Mouse (Mus musculus) brown adipose tissue, adult 24 weeks (tissue): Measurements from ENCODE around the gene Optn. TPM values are rescaled to one million over a fixed set of nuclear protein-coding genes. Genes with fewer than 3 reads are reported as not detected.

Experiments used
- H3K27ac ChIP-seq: fragments of 200-500 bp; replicated peaks from 2 replicates; pipeline ENCODE4 v1.5.1; 2012; ENCODE audit warnings: low read depth, mild to moderate bottlenecking, low read length
- H3K4me1 ChIP-seq: fragments of 200-500 bp; 2 replicates; pipeline ENCODE4 v1.6.1; 2012; ENCODE audit warnings: low read length, mixed read lengths; ENCODE audit not compliant: control insufficient read depth, insufficient read depth, insufficient read length
- H3K4me3 ChIP-seq: fragments of 200-500 bp; 2 replicates; pipeline ENCODE4 v1.5.1; 2012; ENCODE audit warnings: low read depth, mild to moderate bottlenecking, low read length, moderate library complexity; ENCODE audit not compliant: insufficient read depth
- polyA plus RNA-seq: library from polyadenylated mRNA; stranded (reverse); fragments of >200 nt; gene quantifications from 2 replicates; pipeline ENCODE4 v1.2.4, GENCODE M21; 2012; ENCODE audit not compliant: missing spikeins, insufficient read depth, insufficient read length

Optn gene
- polyA plus RNA-seq, 1 experiment: 87.1 TPM

- Histone ChIP-seq H3K27ac (no peak overlapping the region), H3K4me1 (no peaks in the 10 kb centered on the region; the same call in 1 of the 2 replicates), H3K4me3 (no peak overlapping the region)
These were observed 38.6 kb downstream of the Optn start for GRCm38 (mm10) chr2:5025162-5025733.

GRCm38 (mm10) chr2:5023699-5024399 lies 40.0 kb downstream of the Optn start:
- Histone ChIP-seq H3K27ac (no peak overlapping the region), H3K4me3 (no peak overlapping the region)

GRCm38 (mm10) chr2:5023275-5023674 lies 40.6 kb downstream of the Optn start:
- no peaks in the 10 kb centered on the region; the same call in 1 of the 2 replicates for H3K4me1 ChIP-seq
- no peak overlapping the region for H3K27ac ChIP-seq
- no peak overlapping the region for H3K4me3 ChIP-seq

More at GRCm38 (mm10) chr2:5023699-5024399, 40.0 kb downstream of the Optn start:
- H3K4me1 ChIP-seq: no peaks in the 10 kb centered on the region; the same call in 1 of the 2 replicates

- Histone ChIP-seq H3K27ac (no peak overlapping the region), H3K4me3 (no peak overlapping the region), H3K4me1 (no peaks in the 10 kb centered on the region)
These were observed 44.1 kb downstream of the Optn start for GRCm38 (mm10) chr2:5019708-5020107.

GRCm38 (mm10) chr2:5016922-5017321 lies 46.9 kb downstream of the Optn start:
- H3K27ac ChIP-seq: no peak overlapping the region
- H3K4me1 ChIP-seq: no peaks in the 10 kb centered on the region
- no peak overlapping the region for H3K4me3 ChIP-seq

DNA sequence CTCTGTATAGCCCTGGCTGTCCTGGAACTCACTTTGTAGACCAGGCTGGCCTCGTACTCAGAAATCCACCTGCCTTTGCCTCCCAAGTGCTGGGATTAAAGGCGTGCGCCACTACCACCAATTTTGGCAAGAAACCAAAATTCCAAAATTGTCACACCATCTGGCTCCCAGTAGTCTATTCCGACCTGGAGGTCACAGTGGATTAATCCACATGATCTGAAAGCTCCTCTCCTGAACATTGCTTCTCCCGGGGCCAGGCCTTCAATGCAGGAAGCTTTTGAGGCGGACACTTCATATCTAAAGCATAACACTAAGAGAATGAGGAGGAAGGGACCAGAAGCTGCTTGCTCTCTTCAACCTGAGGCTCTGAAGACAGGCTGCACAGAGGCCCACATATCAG lies 48.3 kb downstream of the Optn start:
- Histone ChIP-seq H3K4me3 (no peak overlapping the region), H3K4me1 (no peaks in the 10 kb centered on the region), H3K27ac (no peak overlapping the region)

- Histone ChIP-seq H3K27ac (no peak overlapping the region), H3K4me3 (no peak overlapping the region), H3K4me1 (no peaks in the 10 kb centered on the region)
These were observed 49.2 kb downstream of the Optn start for GRCm38 (mm10) chr2:5014616-5015015.

DNA sequence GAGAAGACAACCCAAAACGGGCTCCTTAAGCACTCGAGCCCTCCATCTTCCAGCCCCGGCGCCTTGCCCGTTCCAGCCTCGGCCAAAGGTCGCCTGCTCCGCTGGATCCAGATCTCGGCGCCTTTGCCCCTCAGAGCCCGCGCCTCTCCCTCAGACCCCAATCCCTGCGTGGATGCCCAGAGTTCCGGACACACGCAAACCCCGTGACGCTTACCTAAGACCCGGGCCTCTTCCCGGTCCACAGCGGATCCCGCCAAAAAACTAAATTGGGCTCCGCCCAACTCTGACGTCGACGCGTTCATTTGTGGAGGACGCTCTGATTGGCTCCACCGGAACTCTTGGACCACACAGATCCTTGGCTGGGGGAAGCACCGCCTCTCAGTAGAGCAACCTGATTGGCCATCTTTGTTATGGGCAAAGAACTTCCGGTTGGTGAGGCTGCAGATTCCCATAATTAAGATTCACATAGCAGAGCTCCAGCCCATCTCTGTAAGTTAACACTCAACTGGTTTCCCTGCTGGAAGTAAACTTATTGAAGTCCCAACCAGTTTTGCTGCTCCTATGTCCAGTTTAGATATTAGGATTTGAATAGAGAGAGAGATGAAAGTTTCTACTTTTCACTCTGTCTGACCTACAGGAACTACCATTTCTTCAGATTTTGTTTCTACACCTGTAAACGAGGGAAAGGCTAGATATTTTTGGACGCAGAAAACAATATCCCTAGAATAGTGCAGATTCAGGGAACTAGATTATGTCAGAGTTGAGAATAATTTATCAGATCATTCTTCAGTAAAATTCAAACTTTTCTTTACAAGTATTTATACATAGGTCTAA lies 51.1 kb downstream of the Optn start, which contains the start of gene Mcm10:
Gene Mcm10 (minus strand): TSS at position 301 of the 834 bp plus-strand sequence.
- Histone ChIP-seq H3K4me1 (no peaks in the 10 kb centered on the region), H3K4me3 (peak within 1 kb of the TSS; percentile 76), H3K27ac (no peak within 1 kb of the TSS)

DNA sequence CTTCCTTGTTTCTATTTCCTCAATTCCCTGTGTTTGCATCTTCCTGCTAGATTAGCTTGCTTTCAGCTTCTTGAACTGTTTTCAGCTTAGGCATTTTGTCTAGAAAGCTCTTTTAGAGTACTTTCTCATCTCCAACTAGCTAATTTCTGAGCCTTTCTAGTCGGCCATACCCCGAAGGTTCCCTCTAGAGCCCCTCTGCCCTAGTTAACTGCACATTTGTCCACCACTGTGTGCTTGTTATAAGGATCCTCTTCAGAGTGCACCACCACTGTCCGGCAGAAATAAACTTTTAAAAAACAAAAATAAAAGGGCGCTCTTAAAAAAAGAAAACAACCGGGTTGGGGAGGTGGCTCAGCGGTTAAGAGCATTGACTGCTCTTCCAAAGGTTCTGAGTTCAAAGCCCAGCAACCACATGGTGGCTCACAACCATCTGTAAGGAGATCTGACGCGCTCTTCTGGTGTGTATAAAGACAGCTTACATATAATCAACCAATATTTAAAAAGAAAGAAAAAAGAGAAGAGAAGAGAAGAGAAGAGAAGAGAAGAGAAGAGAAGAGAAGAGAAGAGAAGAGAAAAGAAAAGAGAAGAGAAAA lies 51.9 kb downstream of the Optn start:
- Histone ChIP-seq H3K4me1 (no peaks in the 10 kb centered on the region), H3K4me3 (peak overlapping the region; percentile 76; the same call in 1 of the 2 replicates), H3K27ac (no peak overlapping the region)

GRCm38 (mm10) chr2:5007107-5007506 lies 56.7 kb downstream of the Optn start:
- Histone ChIP-seq H3K4me1 (no peaks in the 10 kb centered on the region), H3K27ac (no peak overlapping the region), H3K4me3 (no peak overlapping the region)

DNA sequence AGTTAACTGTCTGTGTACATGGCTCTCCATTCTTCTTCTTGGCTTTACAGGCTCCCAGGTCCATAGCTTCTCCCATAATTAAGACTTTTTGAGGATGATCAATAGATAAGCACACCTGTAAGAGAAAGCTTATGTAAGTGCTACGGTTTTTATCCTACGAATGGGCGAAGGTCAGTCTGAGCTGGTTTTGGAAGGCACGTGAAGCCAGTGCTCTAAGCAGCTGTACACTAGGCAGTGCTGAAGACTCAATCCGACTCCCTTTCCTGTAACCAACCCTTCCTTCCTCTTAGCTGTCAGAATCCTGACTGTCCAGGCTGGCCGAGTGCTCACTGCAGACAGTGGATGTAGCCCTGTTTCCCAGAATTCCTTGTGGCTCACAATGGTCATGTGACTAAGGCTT lies 62.6 kb downstream of the Optn start:
- Histone ChIP-seq H3K4me1 (no peaks in the 10 kb centered on the region), H3K4me3 (no peak overlapping the region), H3K27ac (no peak overlapping the region)

- H3K4me3 ChIP-seq: no peak overlapping the region
- no peak overlapping the region for H3K27ac ChIP-seq
These were observed 64.9 kb downstream of the Optn start for GRCm38 (mm10) chr2:4998905-4999304.

GRCm38 (mm10) chr2:4996421-4996824 lies 67.4 kb downstream of the Optn start:
- Histone ChIP-seq H3K27ac (no peak overlapping the region), H3K4me1 (no peaks in the 10 kb centered on the region), H3K4me3 (no peak overlapping the region)

More at GRCm38 (mm10) chr2:4998905-4999304, 64.9 kb downstream of the Optn start:
- H3K4me1 ChIP-seq: no peaks in the 10 kb centered on the region

DNA sequence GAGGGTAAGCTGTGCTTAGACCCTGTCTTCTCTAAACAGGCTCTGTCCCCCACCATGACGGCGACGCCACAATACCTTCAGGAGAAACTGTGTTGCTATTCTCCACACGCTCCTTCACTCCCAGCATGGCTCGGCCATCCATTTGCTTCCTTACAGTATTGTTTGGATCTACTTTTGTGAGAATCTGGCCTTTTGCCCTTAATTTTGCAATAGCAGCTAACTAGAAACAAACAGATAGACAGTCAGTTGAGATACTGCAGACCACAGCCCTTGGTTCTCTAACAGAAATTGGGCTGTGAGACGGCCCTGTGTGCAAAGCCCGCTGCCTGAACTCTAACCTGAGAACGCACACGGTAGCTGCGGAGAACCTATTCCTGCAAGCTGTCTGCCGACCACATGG lies 68.2 kb downstream of the Optn start:
- H3K4me3 ChIP-seq: no peak overlapping the region
- H3K27ac ChIP-seq: no peak overlapping the region
- H3K4me1 ChIP-seq: no peaks in the 10 kb centered on the region

- no peak overlapping the region for H3K27ac ChIP-seq
- no peaks in the 10 kb centered on the region for H3K4me1 ChIP-seq
- H3K4me3 ChIP-seq: no peak overlapping the region
These were observed 69.4 kb downstream of the Optn start for GRCm38 (mm10) chr2:4994436-4994835.
